Mouse (Mus musculus): ENCODE measurements around the gene Pcna. TPM values are rescaled to one million over a fixed set of nuclear protein-coding genes. Genes with fewer than 3 reads are reported as not detected.

Pcna gene
- polyA plus RNA-seq, 1 experiment from 2014 or later = 202 TPM

Other genes with a start within 250 kb of the Pcna start
- 2.5 and 3.7 TPM in 2 replicates for gene Rassf2, start 223.1 kb downstream of the Pcna start, polyA plus RNA-seq (2015; fragmentation: Nextera tagmentation; extraction: Ambion mirVana)
- gene Slc23a2, start 108.2 kb downstream of the Pcna start, polyA plus RNA-seq (2015; fragmentation: Nextera tagmentation; extraction: Ambion mirVana) = 2.7 and 4.1 TPM in 2 replicates
- gene Tmem230, start 5.5 kb downstream of the Pcna start, polyA plus RNA-seq (2015; fragmentation: Nextera tagmentation; extraction: Ambion mirVana) = 14.8 and 15.0 TPM in 2 replicates
- gene Cds2, start 9.8 kb upstream of the Pcna start, polyA plus RNA-seq (2015; fragmentation: Nextera tagmentation; extraction: Ambion mirVana) = 8.2 and 9.0 TPM in 2 replicates
- 0.06 TPM in 2 replicates for gene Prokr2, start 132.1 kb upstream of the Pcna start, polyA plus RNA-seq (2015; fragmentation: Nextera tagmentation; extraction: Ambion mirVana)